Mouse (Mus musculus): Measurements from ENCODE around the gene Avpr1b. TPM values are rescaled to one million over a fixed set of nuclear protein-coding genes. Genes with fewer than 3 reads are reported as not detected.
"Not testable (repeated sequence)": the region's sequence is repeated elsewhere in the genome, so short reads cannot be mapped to it uniquely, and the experiment has no call there.

Gene Avpr1b
- not detected in 2 replicates for polyA plus RNA-seq (2016; fragmentation: Nextera tagmentation; extraction: Ambion mirVana)

GRCm38 (mm10) chr1:131598905-131599304 lies at the start of gene Avpr1b:
Gene Avpr1b (plus strand): TSS chr1:131599239.
- Histone ChIP-seq H3K4me3 (no peak within 1 kb of the TSS), H3K4me2 (replicated peaks) (no peak within 1 kb of the TSS), H3K4me1 (no peaks in the 10 kb centered on the region), H3K27me3 (peaks cover 16% of the 10 kb centered on the region), H3K27ac (no peak within 1 kb of the TSS), H3K9ac (no peak within 1 kb of the TSS), H3K36me3 (no peaks in the 10 kb centered on the region), H3K9me3 (no peaks in the 10 kb centered on the region)
- ATAC-seq (ENCODE audit: insufficient number of reproducible peaks, insufficient read depth, low FRiP score, low TSS enrichment): no peak
- WGBS: 49% methylated on average over 12 of the region's 12 CpGs

- no peaks in the 10 kb centered on the region for H3K27me3 ChIP-seq
- 87% methylated on average over 2 of the region's 2 CpGs for WGBS
- H3K27ac ChIP-seq: no peak overlapping the region
- no peaks in the 10 kb centered on the region for H3K36me3 ChIP-seq
- H3K4me1 ChIP-seq: peaks cover 9% of the 10 kb centered on the region
- ATAC-seq (ENCODE audit: insufficient number of reproducible peaks, insufficient read depth, low FRiP score, low TSS enrichment): no peak
- no peak overlapping the region for H3K9ac ChIP-seq
- H3K4me2 ChIP-seq (replicated peaks): no peak overlapping the region
- no peaks in the 10 kb centered on the region for H3K9me3 ChIP-seq
- H3K4me3 ChIP-seq: no peak overlapping the region
Observed at GRCm38 (mm10) chr1:131551956-131552355, 47.1 kb upstream of the Avpr1b start.

- Histone ChIP-seq H3K27ac (no peak overlapping the region), H3K9ac (no peak overlapping the region), H3K4me2 (replicated peaks) (no peak overlapping the region), H3K27me3 (no peaks in the 10 kb centered on the region), H3K4me3 (no peak overlapping the region), H3K9me3 (no peaks in the 10 kb centered on the region), H3K4me1 (peaks cover 9% of the 10 kb centered on the region), H3K36me3 (no peaks in the 10 kb centered on the region)
- no peak for ATAC-seq (ENCODE audit: insufficient number of reproducible peaks, insufficient read depth, low FRiP score, low TSS enrichment)
Observed at GRCm38 (mm10) chr1:131553428-131553827, 45.6 kb upstream of the Avpr1b start.

GRCm38 (mm10) chr1:131555042-131555812 lies 43.8 kb upstream of the Avpr1b start:
- Histone ChIP-seq H3K9me3 (no peaks in the 10 kb centered on the region), H3K27me3 (no peaks in the 10 kb centered on the region), H3K4me3 (no peak overlapping the region), H3K4me1 (peaks cover 3% of the 10 kb centered on the region; the same call in 1 of the 2 replicates), H3K9ac (peak overlapping the region; percentile 28; the same call in 1 of the 2 replicates), H3K27ac (peak overlapping the region; percentile 60; the same call in 1 of the 2 replicates), H3K36me3 (no peaks in the 10 kb centered on the region), H3K4me2 (replicated peaks) (peak overlapping the region; percentile 36)
- 7% methylated on average over 13 of the region's 13 CpGs for WGBS
- ATAC-seq (ENCODE audit: insufficient number of reproducible peaks, insufficient read depth, low FRiP score, low TSS enrichment): peak; percentile 76

- Histone ChIP-seq H3K36me3 (no peaks in the 10 kb centered on the region), H3K9ac (no peak overlapping the region), H3K4me1 (no peaks in the 10 kb centered on the region), H3K27me3 (no peaks in the 10 kb centered on the region), H3K4me3 (no peak overlapping the region), H3K27ac (no peak overlapping the region), H3K4me2 (replicated peaks) (no peak overlapping the region), H3K9me3 (no peaks in the 10 kb centered on the region)
- ATAC-seq (ENCODE audit: insufficient number of reproducible peaks, insufficient read depth, low FRiP score, low TSS enrichment): no peak
Observed at GRCm38 (mm10) chr1:131560500-131560899, 38.5 kb upstream of the Avpr1b start.

- Histone ChIP-seq H3K9me3 (no peaks in the 10 kb centered on the region), H3K4me2 (replicated peaks) (no peak overlapping the region), H3K27ac (no peak overlapping the region), H3K36me3 (no peaks in the 10 kb centered on the region), H3K4me1 (no peaks in the 10 kb centered on the region), H3K27me3 (no peaks in the 10 kb centered on the region), H3K4me3 (no peak overlapping the region), H3K9ac (no peak overlapping the region)
- no peak for ATAC-seq (ENCODE audit: insufficient number of reproducible peaks, insufficient read depth, low FRiP score, low TSS enrichment)
- 83% methylated on average over 2 of the region's 2 CpGs for WGBS
Observed at GRCm38 (mm10) chr1:131562081-131562480, 37.0 kb upstream of the Avpr1b start.

GRCm38 (mm10) chr1:131566056-131566455 lies 33.0 kb upstream of the Avpr1b start:
- H3K9ac ChIP-seq; H3K36me3 ChIP-seq; H3K27me3 ChIP-seq; H3K4me2 ChIP-seq (replicated peaks); ATAC-seq (ENCODE audit: insufficient number of reproducible peaks, insufficient read depth, low FRiP score, low TSS enrichment); H3K9me3 ChIP-seq; H3K27ac ChIP-seq; H3K4me3 ChIP-seq; H3K4me1 ChIP-seq: not testable (repeated sequence)
- WGBS: 38% methylated on average over 11 of the region's 11 CpGs

- WGBS: 92% methylated on average over 6 of the region's 6 CpGs
Observed at GRCm38 (mm10) chr1:131569721-131570120, 29.3 kb upstream of the Avpr1b start.

GRCm38 (mm10) chr1:131570391-131570790 lies 28.6 kb upstream of the Avpr1b start:
- Histone ChIP-seq H3K9me3 (no peaks in the 10 kb centered on the region), H3K9ac (no peak overlapping the region), H3K36me3 (no peaks in the 10 kb centered on the region), H3K4me2 (replicated peaks) (no peak overlapping the region), H3K27ac (no peak overlapping the region), H3K4me3 (no peak overlapping the region), H3K4me1 (no peaks in the 10 kb centered on the region), H3K27me3 (no peaks in the 10 kb centered on the region)
- WGBS: 92% methylated on average over 4 of the region's 4 CpGs
- ATAC-seq (ENCODE audit: insufficient number of reproducible peaks, insufficient read depth, low FRiP score, low TSS enrichment): no peak

More at GRCm38 (mm10) chr1:131569721-131570120, 29.3 kb upstream of the Avpr1b start:
- no peak for ATAC-seq (ENCODE audit: insufficient number of reproducible peaks, insufficient read depth, low FRiP score, low TSS enrichment)
- H3K4me2 ChIP-seq (replicated peaks): no peak overlapping the region
- no peak overlapping the region for H3K4me3 ChIP-seq
- no peaks in the 10 kb centered on the region for H3K4me1 ChIP-seq
- H3K9me3 ChIP-seq: no peaks in the 10 kb centered on the region
- no peaks in the 10 kb centered on the region for H3K36me3 ChIP-seq
- no peak overlapping the region for H3K9ac ChIP-seq
- H3K27me3 ChIP-seq: no peaks in the 10 kb centered on the region
- no peak overlapping the region for H3K27ac ChIP-seq

- Histone ChIP-seq H3K4me2 (replicated peaks) (no peak overlapping the region), H3K36me3 (no peaks in the 10 kb centered on the region), H3K9me3 (no peaks in the 10 kb centered on the region), H3K9ac (no peak overlapping the region), H3K27ac (no peak overlapping the region), H3K27me3 (no peaks in the 10 kb centered on the region), H3K4me3 (no peak overlapping the region), H3K4me1 (no peaks in the 10 kb centered on the region)
- 90% methylated on average over 14 of the region's 14 CpGs for WGBS
- ATAC-seq (ENCODE audit: insufficient number of reproducible peaks, insufficient read depth, low FRiP score, low TSS enrichment): no peak
Observed at GRCm38 (mm10) chr1:131573721-131574120, 25.3 kb upstream of the Avpr1b start.

GRCm38 (mm10) chr1:131578943-131579680 lies 19.9 kb upstream of the Avpr1b start:
- H3K4me1 ChIP-seq: 0 out of 2 replicates have a peak, but pooled peaks cover 3% of the 10 kb centered on the region

GRCm38 (mm10) chr1:131580389-131580788 lies 18.6 kb upstream of the Avpr1b start:
- whole genome bisulfite sequencing: 54% methylated on average over 4 of the region's 4 CpGs
- no peak for ATAC-seq (ENCODE audit: insufficient number of reproducible peaks, insufficient read depth, low FRiP score, low TSS enrichment)
- no peaks in the 10 kb centered on the region for H3K27me3 ChIP-seq
- H3K27ac ChIP-seq: no peak overlapping the region
- no peak overlapping the region for H3K4me2 ChIP-seq (replicated peaks)
- 0 out of 2 replicates have a peak, but pooled peaks cover 3% of the 10 kb centered on the region for H3K4me1 ChIP-seq
- no peaks in the 10 kb centered on the region for H3K36me3 ChIP-seq
- no peak overlapping the region for H3K4me3 ChIP-seq
- H3K9me3 ChIP-seq: no peaks in the 10 kb centered on the region
- no peak overlapping the region for H3K9ac ChIP-seq

More at GRCm38 (mm10) chr1:131578943-131579680, 19.9 kb upstream of the Avpr1b start:
- H3K4me2 ChIP-seq (replicated peaks): no peak overlapping the region
- no peak for ATAC-seq (ENCODE audit: insufficient number of reproducible peaks, insufficient read depth, low FRiP score, low TSS enrichment)
- no peaks in the 10 kb centered on the region for H3K36me3 ChIP-seq
- no peak overlapping the region for H3K9ac ChIP-seq
- 78% methylated on average over 17 of the region's 17 CpGs for WGBS
- H3K4me3 ChIP-seq: no peak overlapping the region
- no peak overlapping the region for H3K27ac ChIP-seq
- H3K9me3 ChIP-seq: no peaks in the 10 kb centered on the region
- no peaks in the 10 kb centered on the region for H3K27me3 ChIP-seq
